Mouse (Mus musculus): ENCODE data around the gene Sirt1.

GRCm38 (mm10) chr10:63423591-63424474 is 42.3 kb upstream of the Sirt1 start:
- no peak for TF ChIP-seq CTCF (IDR thresholded peaks at IDR 0.05; ENCODE audit: low read depth)
- peak; percentile 57 for TF ChIP-seq EP300 (IDR thresholded peaks at IDR 0.05; ENCODE audit: low read depth)
